In the genomic region with DNA sequence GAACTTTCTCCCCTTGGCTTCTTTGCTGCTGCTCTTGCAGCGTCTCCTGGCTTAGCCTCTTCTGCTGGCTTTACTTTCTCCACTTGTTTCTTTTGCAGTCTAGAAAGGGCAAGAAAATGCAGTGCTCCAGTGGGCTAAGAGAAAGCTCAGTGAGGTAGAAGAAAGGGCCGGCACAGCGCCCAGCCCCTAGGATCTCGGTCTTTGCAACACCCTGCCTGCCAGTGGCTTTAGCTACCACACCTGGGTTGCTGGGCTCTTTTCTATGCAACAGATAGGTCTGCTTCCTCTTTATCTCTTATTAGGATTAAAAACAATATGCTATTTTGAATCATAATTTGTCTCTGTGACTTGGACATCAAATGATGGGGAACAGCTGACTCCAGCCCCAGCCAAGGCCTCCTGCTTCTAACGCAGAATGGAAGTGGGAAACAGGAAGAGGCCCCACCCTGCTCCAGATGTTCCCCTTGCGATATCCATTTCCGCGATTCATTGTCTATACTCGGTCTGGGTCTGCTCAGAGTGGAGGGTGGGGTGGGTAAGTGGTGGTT, we compare ENCODE assay signal across 9 mouse cellular contexts.
A peak's percentile ranks its signal among the peaks of the same experiment; 100 is the strongest.
DNase-seq lines count a peak whose midpoint lies in the region; ATAC-seq and TF ChIP-seq lines count a peak whose summit lies in the region.
"Had no signal": no experiment of that assay in that cellular context is flagged by ENCODE, and none has a peak within 500 bp of the region (broad histone marks: within the 10 kb centered on the region; RNA-seq: fewer than 3 reads in every experiment).

No protein-coding gene starts in this region.

- no peaks in the 10 kb centered on the region for H3K9me3 ChIP-seq in MEL (replicated peaks; ENCODE audit: insufficient read depth, low read length)
- H3K9me3 ChIP-seq in heart, embryonic 15.5 days (replicated peaks), result no peaks in the 10 kb centered on the region
- H3K9me3 ChIP-seq in liver, embryonic 14.5 days (ENCODE audit: control insufficient read depth, low read length), result no peaks in the 10 kb centered on the region
- H3K9me3 ChIP-seq: midbrain, embryonic 12.5 days had no signal

- peak; percentile 62 to 74 for TF ChIP-seq EP300 in MEL (IDR thresholded peaks at IDR 0.05; ENCODE audit: low read depth in 1 of 2, low read length in 2 of 2)
- TF ChIP-seq EP300 in liver, embryonic 14.5 days (IDR thresholded peaks at IDR 0.05; ENCODE audit: low read depth), result no peak

- 0 out of 2 replicates have a peak overlapping the region, but pooled peaks have one; percentile 10 for H3K27ac ChIP-seq in MEL (ENCODE audit: control insufficient read depth, low read depth, low read length)
- H3K27ac ChIP-seq in heart, embryonic 15.5 days, result peak overlapping the region; percentile 41
- no peak overlapping the region for H3K27ac ChIP-seq in liver, embryonic 14.5 days
- H3K27ac ChIP-seq in layer of hippocampus, adult 2 months, result no peak overlapping the region
- H3K27ac ChIP-seq: midbrain, embryonic 12.5 days had no signal

- no peak overlapping the region for H3K4me2 ChIP-seq in heart, embryonic 15.5 days
- H3K4me2 ChIP-seq in liver, embryonic 14.5 days (ENCODE audit: low read depth), result no peak overlapping the region
- H3K4me2 ChIP-seq: midbrain, embryonic 12.5 days had no signal

- ATAC-seq in heart, embryonic 15.5 days (replicated peaks; ENCODE audit: insufficient number of reproducible peaks, insufficient read depth, low FRiP score, low read depth), result peak; percentile 76
- ATAC-seq in liver, embryonic 14.5 days (ENCODE audit: insufficient read depth), result peak; percentile 56; the same call in 1 of the 2 replicates
- ATAC-seq in erythroblast, adult 5-6 weeks (replicated peaks; ENCODE audit: low FRiP score, poor library complexity, severe bottlenecking), result no peak

- no peak for TF ChIP-seq CTCF in MEL (IDR thresholded peaks at IDR 0.05 in 2 of 3, conservative IDR thresholded peaks at IDR 0.05 in 1 of 3; ENCODE audit: control insufficient read depth in 1 of 3, insufficient read depth in 1 of 3, low read depth in 2 of 3, low read length in 3 of 3, poor library complexity in 1 of 3, severe bottlenecking in 1 of 3)
- TF ChIP-seq CTCF in liver, embryonic 14.5 days (IDR thresholded peaks at IDR 0.05; ENCODE audit: low read depth), result no peak
- no peak for TF ChIP-seq CTCF in layer of hippocampus, adult 2 months (conservative IDR thresholded peaks at IDR 0.05)

- peaks cover 0 to 8% of the 10 kb centered on the region in 2 experiments; a peak in 1 of 4 replicates for H3K36me3 ChIP-seq in MEL (ENCODE audit: control insufficient read depth in 1 of 2, insufficient read depth in 2 of 2, low read length in 2 of 2)
- no peaks in the 10 kb centered on the region for H3K36me3 ChIP-seq in heart, embryonic 15.5 days
- H3K36me3 ChIP-seq in liver, embryonic 14.5 days (replicated peaks; ENCODE audit: control insufficient read depth, insufficient read depth, low read depth), result no peaks in the 10 kb centered on the region
- H3K36me3 ChIP-seq: midbrain, embryonic 12.5 days had no signal

- DNase-seq in adrenal gland, adult 2 months, result peak; percentile 26
- no peak for DNase-seq in adrenal gland, postnatal 25 days
- DNase-seq in MEL (ENCODE audit: low read depth, low spot score), result peak; percentile 75
- no peak for DNase-seq in liver, embryonic 14.5 days (ENCODE audit: low read depth in 3 of 3, low spot score in 3 of 3)
- no peak for DNase-seq in layer of hippocampus, adult 9-10 months (ENCODE audit: low spot score)
- no peak for DNase-seq in layer of hippocampus, adult 2 months (ENCODE audit: low spot score in 2 of 2)

- WGBS in heart, embryonic 15.5 days, result 52% methylated on average over 9 of the region's 9 CpGs
- 29% methylated on average over 9 of the region's 9 CpGs for WGBS in liver, embryonic 14.5 days (ENCODE audit: insufficient replicate concordance)

- no peaks in the 10 kb centered on the region for H3K27me3 ChIP-seq in MEL (ENCODE audit: control insufficient read depth in 1 of 2, insufficient read depth in 2 of 2, low read length in 2 of 2)
- no peaks in the 10 kb centered on the region for H3K27me3 ChIP-seq in heart, embryonic 15.5 days
- no peaks in the 10 kb centered on the region for H3K27me3 ChIP-seq in liver, embryonic 14.5 days (ENCODE audit: control insufficient read depth, insufficient read depth, low read length)
- H3K27me3 ChIP-seq: midbrain, embryonic 12.5 days had no signal

- TF ChIP-seq POLR2A in MEL (IDR thresholded peaks at IDR 0.05; ENCODE audit: control insufficient read depth in 1 of 2, insufficient read depth in 1 of 2, low read depth in 1 of 2, low read length in 2 of 2, poor library complexity in 1 of 2), result no peak

- no peak overlapping the region for H3K9ac ChIP-seq in MEL (ENCODE audit: control insufficient read depth, low read depth, low read length, poor library complexity, severe bottlenecking)
- no peak overlapping the region for H3K9ac ChIP-seq in heart, embryonic 15.5 days
- H3K9ac ChIP-seq in liver, embryonic 14.5 days (replicated peaks), result no peak overlapping the region
- H3K9ac ChIP-seq: midbrain, embryonic 12.5 days had no signal

- TF ChIP-seq RAD21 in MEL (IDR thresholded peaks at IDR 0.05; ENCODE audit: low read depth, low read length), result no peak

- no peak overlapping the region for H3K4me3 ChIP-seq in MEL (ENCODE audit: control insufficient read depth in 1 of 2, insufficient read depth in 1 of 2, low read depth in 2 of 2, low read length in 2 of 2)
- H3K4me3 ChIP-seq in heart, embryonic 15.5 days, result no peak overlapping the region
- H3K4me3 ChIP-seq in liver, embryonic 14.5 days (ENCODE audit: insufficient read depth in 1 of 2, low read depth in 2 of 2, low read length in 2 of 2), result no peak overlapping the region
- H3K4me3 ChIP-seq in layer of hippocampus, adult 2 months, result no peak overlapping the region
- H3K4me3 ChIP-seq: midbrain, embryonic 12.5 days had no signal

- peaks cover 0 to 12% of the 10 kb centered on the region in 2 experiments; a peak in 3 of 4 replicates for H3K4me1 ChIP-seq in MEL (ENCODE audit: control insufficient read depth in 1 of 2, insufficient read depth in 2 of 2, low read length in 2 of 2)
- H3K4me1 ChIP-seq in heart, embryonic 15.5 days (replicated peaks), result no peaks in the 10 kb centered on the region; the same call in 1 of the 2 replicates
- peaks cover 5 to 9% of the 10 kb centered on the region in 2 experiments for H3K4me1 ChIP-seq in liver, embryonic 14.5 days (replicated peaks; ENCODE audit: control insufficient read depth in 2 of 2, insufficient read depth in 2 of 2, low read length in 1 of 2)
- H3K4me1 ChIP-seq: midbrain, embryonic 12.5 days had no signal

- no peaks in the 10 kb centered on the region for H3K79me2 ChIP-seq in MEL (ENCODE audit: control insufficient read depth, insufficient read depth, low read length, poor library complexity)

TF ChIP-seq in MEL, 35 proteins besides CTCF, POLR2A, EP300 and RAD21:
- TF ChIP-seq BHLHE40 (IDR thresholded peaks at IDR 0.05; ENCODE audit: borderline replicate concordance, low read depth, low read length) (no peak), ZKSCAN1 (IDR thresholded peaks at IDR 0.05; ENCODE audit: low read depth, low read length) (no peak), NRF1 (IDR thresholded peaks at IDR 0.05; ENCODE audit: insufficient read depth, low read depth, low read length, poor library complexity, severe bottlenecking) (no peak), TCF12 (IDR thresholded peaks at IDR 0.05; ENCODE audit: low read depth, low read length) (peak; percentile 45; the same call in 1 of the 2 replicates), SMC3 (IDR thresholded peaks at IDR 0.05; ENCODE audit: low read depth, low read length) (no peak), MXI1 (IDR thresholded peaks at IDR 0.05; ENCODE audit: low read depth, low read length) (no peak), CHD1 (IDR thresholded peaks at IDR 0.05; ENCODE audit: low read depth, low read length) (no peak), E2F4 (IDR thresholded peaks at IDR 0.05; ENCODE audit: borderline replicate concordance, low read depth, low read length) (no peak), MAX (IDR thresholded peaks at IDR 0.05; ENCODE audit: low read length) (no peak), UBTF (IDR thresholded peaks at IDR 0.05; ENCODE audit: borderline replicate concordance, insufficient read depth, low read depth, low read length) (no peak), CHD2 (IDR thresholded peaks at IDR 0.05; ENCODE audit: low read length) (no peak), TAL1 (IDR thresholded peaks at IDR 0.05; ENCODE audit: low read length) (peak; percentile 82), ZNF384 (IDR thresholded peaks at IDR 0.05; ENCODE audit: low read depth, low read length) (no peak), GATA1 (IDR thresholded peaks at IDR 0.05; ENCODE audit: low read depth, low read length) (0 out of 2 replicates have a peak, but pooled peaks have one; percentile 50), MEF2A (IDR thresholded peaks at IDR 0.05; ENCODE audit: extremely low read depth, insufficient replicate concordance, low read depth, low read length, poor library complexity, severe bottlenecking) (no peak), POLR2AphosphoS2 (IDR thresholded peaks at IDR 0.05; ENCODE audit: low read length) (no peak), SIN3A (IDR thresholded peaks at IDR 0.05; ENCODE audit: low read length) (0 out of 2 replicates have a peak, but pooled peaks have one; percentile 30), ETS1 (IDR thresholded peaks at IDR 0.05; ENCODE audit: low read depth, low read length) (peak; percentile 80)

Comparison
In these comparisons a context has a peak if more than half of its experiments do, and no peak if none do; other contexts are left out.
1. DNase-seq: peak in adrenal gland, adult 2 months (single experiment) and MEL (single experiment); none in adrenal gland, postnatal 25 days (single experiment), liver, embryonic 14.5 days (0 of 3), layer of hippocampus, adult 9-10 months (single experiment) and layer of hippocampus, adult 2 months (0 of 2).
2. H3K27ac ChIP-seq: peak in MEL (single experiment) and heart, embryonic 15.5 days (single experiment); none in liver, embryonic 14.5 days (single experiment) and layer of hippocampus, adult 2 months (single experiment).